8 mouse cellular contexts compared by ENCODE assay signal in the genomic region with DNA sequence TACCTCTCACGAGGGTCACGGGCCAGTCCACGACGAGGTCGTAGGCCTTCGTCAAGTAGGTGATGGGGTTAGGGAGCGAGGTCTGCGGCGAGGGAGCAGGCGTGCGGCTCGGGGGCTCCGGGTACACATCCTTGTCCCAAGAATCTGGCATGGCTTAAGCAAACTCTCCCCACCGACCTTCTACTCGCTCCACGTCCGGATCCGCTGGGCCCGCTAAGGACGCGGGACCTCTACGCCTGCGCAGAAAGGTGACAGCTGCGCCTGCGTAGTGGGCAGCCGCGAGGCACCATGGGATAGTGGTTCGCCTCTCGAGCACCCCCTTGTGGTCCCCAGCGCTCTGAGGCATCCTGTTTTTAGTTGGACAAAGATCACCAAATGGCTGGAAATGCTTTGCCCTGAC. TPM values are rescaled to one million over a fixed set of nuclear protein-coding genes. Genes with fewer than 3 reads are reported as not detected.
DNase-seq lines count a peak whose midpoint lies in the region; ATAC-seq and TF ChIP-seq lines count a peak whose summit lies in the region.

A gene (minus strand): TSS at position 295 of the 400 bp plus-strand sequence.

- peaks cover 21% of the 10 kb centered on the region for H3K36me3 ChIP-seq in G1E (replicated peaks)
- H3K36me3 ChIP-seq in forebrain, postnatal 0 days (ENCODE audit: insufficient read depth) = peaks cover 14% of the 10 kb centered on the region
- peaks cover 16% of the 10 kb centered on the region for H3K36me3 ChIP-seq in lung, embryonic 15.5 days

- H3K4me1 ChIP-seq in G1E (ENCODE audit: insufficient read depth, low read depth, low read length) = peaks cover 30% of the 10 kb centered on the region
- peaks cover 11% of the 10 kb centered on the region for H3K4me1 ChIP-seq in forebrain, postnatal 0 days (ENCODE audit: insufficient read depth)
- peaks cover 28% of the 10 kb centered on the region for H3K4me1 ChIP-seq in lung, embryonic 15.5 days

- peak within 1 kb of the TSS; percentile 79 for H3K4me2 ChIP-seq in forebrain, postnatal 0 days (ENCODE audit: low read depth)
- peak within 1 kb of the TSS; percentile 81 for H3K4me2 ChIP-seq in lung, embryonic 15.5 days

- peak; percentile 97 for TF ChIP-seq CTCF in G1E (IDR thresholded peaks at IDR 0.05; ENCODE audit: low read depth, low read length)
- peak; percentile 99 for TF ChIP-seq CTCF in forebrain, postnatal 0 days (IDR thresholded peaks at IDR 0.05; ENCODE audit: low read depth)

- H3K4me3 ChIP-seq in G1E (ENCODE audit: low read depth, low read length) = peak within 1 kb of the TSS; percentile 77
- peak within 1 kb of the TSS; percentile 87 for H3K4me3 ChIP-seq in forebrain, postnatal 0 days (ENCODE audit: low read depth, low read length)
- peak within 1 kb of the TSS; percentile 84 for H3K4me3 ChIP-seq in lung, embryonic 15.5 days

- H3K27ac ChIP-seq in forebrain, postnatal 0 days (ENCODE audit: low read depth, low read length) = peak within 1 kb of the TSS; percentile 85
- peak within 1 kb of the TSS; percentile 76 for H3K27ac ChIP-seq in lung, embryonic 15.5 days

- ATAC-seq in G1E (ENCODE audit: extremely low read depth, insufficient number of reproducible peaks, low FRiP score, poor library complexity, severe bottlenecking) = peak; percentile 48
- ATAC-seq in forebrain, postnatal 0 days = peak; percentile 76
- ATAC-seq in lung, embryonic 15.5 days (ENCODE audit: borderline replicate concordance, extremely low read depth, low FRiP score, low TSS enrichment) = peak; percentile 76

- whole genome bisulfite sequencing in forebrain, postnatal 0 days = 1% methylated on average over 30 of the region's 30 CpGs
- WGBS in lung, embryonic 15.5 days = under 1% methylated on average over 30 of the region's 30 CpGs

- H3K9ac ChIP-seq in forebrain, postnatal 0 days = peak within 1 kb of the TSS; percentile 92
- H3K9ac ChIP-seq in lung, embryonic 15.5 days = peak within 1 kb of the TSS; percentile 85

- H3K9me3 ChIP-seq in G1E (replicated peaks) = no peaks in the 10 kb centered on the region
- H3K9me3 ChIP-seq in forebrain, postnatal 0 days (ENCODE audit: low read length) = no peaks in the 10 kb centered on the region
- no peaks in the 10 kb centered on the region for H3K9me3 ChIP-seq in lung, embryonic 15.5 days

- DNase-seq in G1E (ENCODE audit: low spot score) = peak; percentile 69
- peak; percentile 93 to 99 for DNase-seq in cerebellum, adult 18-20 months
- peak; percentile 97 for DNase-seq in forebrain, postnatal 0 days
- peak; percentile 99 for DNase-seq in heart, postnatal 4 days
- DNase-seq in layer of hippocampus, adult 8-10 months (ENCODE audit: low spot score in 2 of 2) = peak; percentile 90 to 98
- peak; percentile 88 for DNase-seq in ovary, adult 18-20 months (ENCODE audit: low spot score)
- peak; percentile 95 for DNase-seq in thymus, postnatal 0 days (ENCODE audit: low spot score)

- H3K27me3 ChIP-seq in G1E (ENCODE audit: insufficient read depth, low read length) = peaks cover 15% of the 10 kb centered on the region
- no peaks in the 10 kb centered on the region for H3K27me3 ChIP-seq in forebrain, postnatal 0 days (ENCODE audit: insufficient read depth, low read length)
- 0 out of 2 replicates have a peak, but pooled peaks cover 3% of the 10 kb centered on the region for H3K27me3 ChIP-seq in lung, embryonic 15.5 days

RNA-seq across cellular contexts. Expression of the gene that starts here (rescaled TPM):
- 54.6 and 63.5 TPM in 2 replicates for total RNA-seq in G1E (2014; fragmentation: Nextera tagmentation)
- total RNA-seq in G1E (2017) = 185 and 206 TPM in 2 replicates
- 372 and 429 TPM in 2 replicates for polyA plus RNA-seq in G1E (2012)
- total RNA-seq in forebrain, postnatal 0 days (2014; rRNA removed) = 151 and 199 TPM in 2 replicates
- 312 and 351 TPM in 2 replicates for polyA plus RNA-seq in forebrain, postnatal 0 days (2015; fragmentation: Nextera tagmentation; extraction: Ambion mirVana)
- 100 to 1,000 TPM; 684 to 725 TPM for total RNA-seq in heart, postnatal 4 days (2021)
- 100 to 1,000 TPM; 214 to 227 (median 222) TPM for total RNA-seq in layer of hippocampus, adult 8-10 months (2022)
- polyA plus RNA-seq in lung, embryonic 15.5 days (2015; fragmentation: Nextera tagmentation; extraction: Ambion mirVana) = 186 and 193 TPM in 2 replicates
- 304 and 335 TPM in 2 replicates for polyA plus RNA-seq in thymus, postnatal 0 days (2015; fragmentation: Nextera tagmentation; extraction: Ambion mirVana)

Comparison
In these comparisons a context has a peak if more than half of its experiments do, and no peak if none do; other contexts are left out.
1. Peak in every context shown above with its lines: DNase-seq, ATAC-seq, H3K4me3 ChIP-seq and H3K27ac ChIP-seq.